Mouse (Mus musculus): ENCODE data around the gene Lama4. TPM values are rescaled to one million over a fixed set of nuclear protein-coding genes. Genes with fewer than 3 reads are reported as not detected.
A peak's percentile ranks its signal among the peaks of the same experiment; 100 is the strongest.

Gene Lama4
- polyA plus RNA-seq, 1 experiment from 2014 or later = 14.8 TPM

- WGBS = 72% methylated on average over 3 of the region's 3 CpGs
- no peak for DNase-seq (ENCODE audit: low spot score, missing footprints)
- Histone ChIP-seq H3K4me3 (ENCODE audit: low read depth, low read length) (no peak overlapping the region), H3K4me1 (ENCODE audit: control insufficient read depth, insufficient read depth, low read length) (no peaks in the 10 kb centered on the region), H3K9ac (ENCODE audit: low read length) (no peak overlapping the region), H3K27me3 (ENCODE audit: control insufficient read depth, insufficient read depth, low read length) (no peaks in the 10 kb centered on the region), H3K4me2 (no peak overlapping the region), H3K9me3 (ENCODE audit: control insufficient read depth, low read length) (no peaks in the 10 kb centered on the region), H3K27ac (ENCODE audit: low read depth, low read length) (no peak overlapping the region), H3K36me3 (ENCODE audit: control insufficient read depth, insufficient read depth, low read length) (no peaks in the 10 kb centered on the region)
- ATAC-seq (ENCODE audit: low FRiP score) = no peak
Observed at GRCm38 (mm10) chr10:39065449-39065848, 100.1 kb downstream of the Lama4 start.

GRCm38 (mm10) chr10:39066061-39066460 is 100.7 kb downstream of the Lama4 start:
- Histone ChIP-seq H3K4me2 (no peak overlapping the region), H3K36me3 (ENCODE audit: control insufficient read depth, insufficient read depth, low read length) (no peaks in the 10 kb centered on the region), H3K4me1 (ENCODE audit: control insufficient read depth, insufficient read depth, low read length) (no peaks in the 10 kb centered on the region), H3K4me3 (ENCODE audit: low read depth, low read length) (no peak overlapping the region), H3K27ac (ENCODE audit: low read depth, low read length) (no peak overlapping the region), H3K9ac (ENCODE audit: low read length) (no peak overlapping the region), H3K27me3 (ENCODE audit: control insufficient read depth, insufficient read depth, low read length) (no peaks in the 10 kb centered on the region), H3K9me3 (ENCODE audit: control insufficient read depth, low read length) (no peaks in the 10 kb centered on the region)
- DNase-seq (ENCODE audit: low spot score, missing footprints) (no peak), ATAC-seq (ENCODE audit: low FRiP score) (no peak)
- WGBS = 87% methylated on average over 4 of the region's 4 CpGs

GRCm38 (mm10) chr10:39066962-39067361 is 101.6 kb downstream of the Lama4 start:
- no peaks in the 10 kb centered on the region for H3K36me3 ChIP-seq (ENCODE audit: control insufficient read depth, insufficient read depth, low read length)
- no peak overlapping the region for H3K4me2 ChIP-seq
- peak; percentile 75 for ATAC-seq (ENCODE audit: low FRiP score)
- H3K4me1 ChIP-seq (ENCODE audit: control insufficient read depth, insufficient read depth, low read length) = no peaks in the 10 kb centered on the region
- no peaks in the 10 kb centered on the region for H3K9me3 ChIP-seq (ENCODE audit: control insufficient read depth, low read length)
- H3K27ac ChIP-seq (ENCODE audit: low read depth, low read length) = no peak overlapping the region
- H3K4me3 ChIP-seq (ENCODE audit: low read depth, low read length) = no peak overlapping the region
- no peaks in the 10 kb centered on the region for H3K27me3 ChIP-seq (ENCODE audit: control insufficient read depth, insufficient read depth, low read length)
- H3K9ac ChIP-seq (ENCODE audit: low read length) = no peak overlapping the region
- peak; percentile 88 for DNase-seq (ENCODE audit: low spot score, missing footprints)

DNA sequence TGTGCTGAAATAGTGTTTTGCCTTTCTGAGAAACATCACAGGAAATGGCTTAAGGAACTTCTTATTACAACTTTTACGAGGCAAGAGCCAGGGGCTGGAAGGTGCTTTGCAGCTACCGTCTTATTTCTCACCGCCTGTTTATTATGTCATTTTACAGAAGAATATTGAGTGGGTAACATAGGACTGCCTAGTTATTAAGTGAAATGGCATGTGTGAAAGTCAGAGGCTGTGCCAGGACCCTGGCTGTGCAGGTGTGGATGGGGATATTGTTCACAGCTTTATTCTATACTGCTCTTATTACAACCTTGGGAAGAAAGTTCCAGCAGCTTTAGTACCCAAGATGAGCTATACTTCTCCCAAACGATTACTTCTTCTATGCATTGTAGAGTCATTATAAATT is 106.7 kb downstream of the Lama4 start:
- DNase-seq (ENCODE audit: low spot score, missing footprints) (no peak), ATAC-seq (ENCODE audit: low FRiP score) (no peak)
- Histone ChIP-seq H3K9ac (ENCODE audit: low read length) (no peak overlapping the region), H3K9me3 (ENCODE audit: control insufficient read depth, low read length) (no peaks in the 10 kb centered on the region), H3K4me2 (no peak overlapping the region), H3K27ac (ENCODE audit: low read depth, low read length) (no peak overlapping the region), H3K36me3 (ENCODE audit: control insufficient read depth, insufficient read depth, low read length) (no peaks in the 10 kb centered on the region), H3K4me3 (ENCODE audit: low read depth, low read length) (no peak overlapping the region), H3K4me1 (ENCODE audit: control insufficient read depth, insufficient read depth, low read length) (no peaks in the 10 kb centered on the region), H3K27me3 (ENCODE audit: control insufficient read depth, insufficient read depth, low read length) (no peaks in the 10 kb centered on the region)
- 89% methylated on average over 4 of the region's 4 CpGs for WGBS

- Histone ChIP-seq H3K9me3 (ENCODE audit: control insufficient read depth, low read length) (no peaks in the 10 kb centered on the region), H3K4me1 (ENCODE audit: control insufficient read depth, insufficient read depth, low read length) (no peaks in the 10 kb centered on the region), H3K27ac (ENCODE audit: low read depth, low read length) (no peak overlapping the region), H3K36me3 (ENCODE audit: control insufficient read depth, insufficient read depth, low read length) (no peaks in the 10 kb centered on the region), H3K4me2 (no peak overlapping the region), H3K9ac (ENCODE audit: low read length) (no peak overlapping the region), H3K27me3 (ENCODE audit: control insufficient read depth, insufficient read depth, low read length) (no peaks in the 10 kb centered on the region), H3K4me3 (ENCODE audit: low read depth, low read length) (no peak overlapping the region)
- no peak for ATAC-seq (ENCODE audit: low FRiP score)
- DNase-seq (ENCODE audit: low spot score, missing footprints) = no peak
- 88% methylated on average over 9 of the region's 9 CpGs for WGBS
Observed at GRCm38 (mm10) chr10:39096981-39097380, 131.7 kb downstream of the Lama4 start.

- H3K4me2 ChIP-seq = no peak overlapping the region
- 95% methylated on average over 10 of the region's 10 CpGs for WGBS
- H3K9me3 ChIP-seq (ENCODE audit: control insufficient read depth, low read length) = no peaks in the 10 kb centered on the region
- DNase-seq (ENCODE audit: low spot score, missing footprints) = no peak
- H3K27me3 ChIP-seq (ENCODE audit: control insufficient read depth, insufficient read depth, low read length) = no peaks in the 10 kb centered on the region
- no peak overlapping the region for H3K27ac ChIP-seq (ENCODE audit: low read depth, low read length)
- no peak overlapping the region for H3K9ac ChIP-seq (ENCODE audit: low read length)
- no peak overlapping the region for H3K4me3 ChIP-seq (ENCODE audit: low read depth, low read length)
- no peaks in the 10 kb centered on the region for H3K36me3 ChIP-seq (ENCODE audit: control insufficient read depth, insufficient read depth, low read length)
- no peak for ATAC-seq (ENCODE audit: low FRiP score)
- no peaks in the 10 kb centered on the region for H3K4me1 ChIP-seq (ENCODE audit: control insufficient read depth, insufficient read depth, low read length)
Observed at GRCm38 (mm10) chr10:39098746-39099145, 133.4 kb downstream of the Lama4 start.

DNA sequence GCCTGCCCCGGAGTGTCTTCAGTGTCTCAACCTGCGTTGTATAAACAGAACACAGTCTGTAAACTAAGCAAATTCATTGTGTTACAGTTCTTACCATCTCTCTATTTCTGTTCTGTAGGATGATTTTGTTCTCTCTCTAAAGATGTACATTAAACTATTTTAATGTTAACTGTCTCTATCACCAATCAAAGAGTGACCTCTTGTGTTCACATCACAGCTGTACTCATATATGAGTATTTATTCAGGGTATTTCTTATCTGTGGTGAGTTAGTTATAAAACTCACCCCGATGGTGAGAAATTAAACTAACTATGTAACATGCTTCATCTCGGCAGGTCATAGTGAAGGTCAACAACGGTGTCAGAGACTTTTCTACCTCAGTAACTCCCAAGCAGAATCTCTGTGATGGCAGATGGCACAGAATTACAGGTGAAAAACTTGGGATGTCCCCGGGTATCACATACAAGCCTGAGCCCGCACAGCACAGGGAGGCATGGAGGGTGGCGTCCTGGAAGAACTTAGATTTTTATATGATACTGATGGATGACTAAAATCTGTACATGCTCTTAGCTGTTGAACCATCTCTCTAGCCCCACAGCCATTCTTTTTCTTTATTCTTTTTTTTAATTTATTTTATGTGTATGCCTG is 139.6 kb downstream of the Lama4 start:
- no peak for ATAC-seq (ENCODE audit: low FRiP score)
- no peak overlapping the region for H3K4me2 ChIP-seq
- WGBS = 94% methylated on average over 8 of the region's 8 CpGs
- H3K9me3 ChIP-seq (ENCODE audit: control insufficient read depth, low read length) = no peaks in the 10 kb centered on the region
- no peaks in the 10 kb centered on the region for H3K36me3 ChIP-seq (ENCODE audit: control insufficient read depth, insufficient read depth, low read length)
- no peaks in the 10 kb centered on the region for H3K4me1 ChIP-seq (ENCODE audit: control insufficient read depth, insufficient read depth, low read length)
- H3K27me3 ChIP-seq (ENCODE audit: control insufficient read depth, insufficient read depth, low read length) = no peaks in the 10 kb centered on the region
- no peak overlapping the region for H3K9ac ChIP-seq (ENCODE audit: low read length)
- no peak overlapping the region for H3K27ac ChIP-seq (ENCODE audit: low read depth, low read length)
- no peak for DNase-seq (ENCODE audit: low spot score, missing footprints)
- no peak overlapping the region for H3K4me3 ChIP-seq (ENCODE audit: low read depth, low read length)

- no peak for DNase-seq (ENCODE audit: low spot score, missing footprints)
- no peaks in the 10 kb centered on the region for H3K4me1 ChIP-seq (ENCODE audit: control insufficient read depth, insufficient read depth, low read length)
- 57% methylated on average over 3 of the region's 3 CpGs for WGBS
- no peaks in the 10 kb centered on the region for H3K9me3 ChIP-seq (ENCODE audit: control insufficient read depth, low read length)
- H3K4me2 ChIP-seq = no peak overlapping the region
- no peak overlapping the region for H3K27ac ChIP-seq (ENCODE audit: low read depth, low read length)
- ATAC-seq (ENCODE audit: low FRiP score) = no peak
- no peaks in the 10 kb centered on the region for H3K36me3 ChIP-seq (ENCODE audit: control insufficient read depth, insufficient read depth, low read length)
- no peak overlapping the region for H3K9ac ChIP-seq (ENCODE audit: low read length)
- H3K27me3 ChIP-seq (ENCODE audit: control insufficient read depth, insufficient read depth, low read length) = no peaks in the 10 kb centered on the region
- H3K4me3 ChIP-seq (ENCODE audit: low read depth, low read length) = no peak overlapping the region
Observed at GRCm38 (mm10) chr10:39106413-39106812, 141.1 kb downstream of the Lama4 start.

DNA sequence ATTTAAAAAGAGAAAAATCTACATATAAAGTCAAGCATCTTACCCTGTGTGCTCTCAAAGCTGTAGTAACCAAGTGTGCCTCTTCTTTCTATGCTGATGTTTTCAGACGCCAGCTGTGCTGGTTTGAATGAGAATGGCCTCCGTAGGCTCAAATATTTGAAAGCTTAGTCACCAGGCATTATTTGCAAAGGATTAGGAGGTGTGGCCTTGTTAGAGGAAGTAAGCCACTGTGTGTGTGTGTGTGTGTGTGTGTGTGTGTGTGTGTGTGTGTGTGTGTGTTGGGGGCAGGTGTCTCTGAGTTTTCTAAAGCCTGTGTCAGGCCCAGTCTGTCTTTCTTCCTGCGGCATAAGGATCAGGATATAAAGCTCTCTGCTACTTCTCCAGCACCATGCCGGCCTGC is 141.6 kb downstream of the Lama4 start:
- Histone ChIP-seq H3K4me3 (ENCODE audit: low read depth, low read length) (no peak overlapping the region), H3K9ac (ENCODE audit: low read length) (no peak overlapping the region), H3K27ac (ENCODE audit: low read depth, low read length) (no peak overlapping the region), H3K9me3 (ENCODE audit: control insufficient read depth, low read length) (no peaks in the 10 kb centered on the region), H3K36me3 (ENCODE audit: control insufficient read depth, insufficient read depth, low read length) (no peaks in the 10 kb centered on the region), H3K4me1 (ENCODE audit: control insufficient read depth, insufficient read depth, low read length) (no peaks in the 10 kb centered on the region), H3K27me3 (ENCODE audit: control insufficient read depth, insufficient read depth, low read length) (no peaks in the 10 kb centered on the region), H3K4me2 (no peak overlapping the region)
- peak; percentile 79 for ATAC-seq (ENCODE audit: low FRiP score)
- peak; percentile 88 for DNase-seq (ENCODE audit: low spot score, missing footprints)
- WGBS = 14% methylated on average over 4 of the region's 4 CpGs
